Mouse (Mus musculus): ENCODE results near the gene Lcn8. TPM values are rescaled to one million over a fixed set of nuclear protein-coding genes. Genes with fewer than 3 reads are reported as not detected.
"Not testable (repeated sequence)": the region's sequence is repeated elsewhere in the genome, so short reads cannot be mapped to it uniquely, and the experiment has no call there.

Gene Lcn8
- polyA plus RNA-seq, 2 experiments from 2014 or later = not detected

GRCm38 (mm10) chr2:25666516-25666915 is 13.6 kb downstream of the Lcn8 start:
- ATAC-seq = peak; percentile 93

DNA sequence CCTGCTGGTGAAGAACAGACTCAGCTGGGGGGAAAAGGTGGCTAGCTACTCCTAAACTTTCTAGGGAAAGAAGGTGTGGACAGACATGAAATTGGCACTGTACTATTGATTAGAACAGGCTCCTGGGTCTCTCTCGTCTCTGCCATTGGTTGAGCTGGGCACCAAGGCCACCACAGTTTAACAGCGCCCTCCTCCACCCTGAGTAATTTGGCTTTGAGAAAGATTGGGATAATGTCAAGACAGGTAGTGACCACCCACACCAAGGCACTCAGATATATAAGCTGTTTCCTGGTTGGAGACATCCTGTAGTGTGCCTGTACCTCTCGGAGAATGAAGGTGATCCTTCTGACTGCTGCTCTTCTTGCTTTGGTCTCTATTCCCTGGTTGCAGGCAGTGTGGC is 23.6 kb downstream of the Lcn8 start, which contains the start of gene Lcn6:
Lcn6 (plus strand) TSS at position 301 of the 400 bp plus-strand sequence.
- no peak for ATAC-seq

GRCm38 (mm10) chr2:25679559-25679958 is 26.6 kb downstream of the Lcn8 start:
- ATAC-seq = no peak

- ATAC-seq = no peak
Observed at GRCm38 (mm10) chr2:25682426-25682825, 29.5 kb downstream of the Lcn8 start, which contains the start of gene Lcn10. TSS of gene Lcn10 (plus strand) at chr2:25682726.

DNA sequence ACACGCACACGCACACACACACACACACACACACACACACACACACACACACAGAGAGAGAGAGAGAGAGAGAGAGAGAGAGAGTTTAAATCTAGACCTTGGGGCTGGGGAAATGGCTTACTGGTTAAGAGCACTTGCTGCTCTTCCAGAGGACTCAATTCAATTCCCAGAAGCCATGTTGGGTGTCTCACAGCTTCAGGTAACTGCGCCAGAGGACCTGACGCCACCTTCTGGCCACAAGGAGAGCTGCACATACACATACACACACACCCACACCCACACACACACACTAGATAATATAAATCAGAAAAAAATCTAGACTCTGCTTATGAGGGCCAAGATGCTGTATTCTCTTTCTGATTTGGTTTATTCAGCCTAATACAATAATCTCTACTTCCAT is 34.0 kb downstream of the Lcn8 start:
- ATAC-seq = no peak

- ATAC-seq = peak; percentile 65
Observed at GRCm38 (mm10) chr2:25694605-25695004, 41.7 kb downstream of the Lcn8 start.

GRCm38 (mm10) chr2:25696951-25697350 is 44.0 kb downstream of the Lcn8 start:
- ATAC-seq = peak; percentile 29

DNA sequence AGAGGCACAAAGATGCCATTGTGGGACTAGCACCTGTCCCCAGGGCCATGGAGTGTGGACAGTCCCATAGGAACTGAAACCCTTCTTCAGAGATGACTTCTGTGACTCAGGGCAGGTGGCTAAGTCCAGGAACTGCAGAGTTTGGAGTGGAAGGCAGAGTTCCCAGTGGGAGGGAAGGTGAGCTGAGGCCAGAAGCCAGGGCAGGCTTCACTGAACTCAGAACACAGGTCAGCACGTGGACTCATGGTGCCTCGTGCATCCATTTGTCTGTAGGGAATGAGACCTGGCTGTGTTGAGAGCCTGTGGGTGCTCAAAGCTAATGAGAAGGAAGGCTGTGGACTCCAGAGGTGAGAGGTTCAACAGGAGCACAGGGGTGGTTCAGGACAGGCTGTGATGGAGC is 45.8 kb downstream of the Lcn8 start:
- ATAC-seq = no peak

- ATAC-seq = not testable (repeated sequence)
Observed at GRCm38 (mm10) chr2:25699743-25700142, 46.8 kb downstream of the Lcn8 start, which contains the start of gene Obp2a. TSS of gene Obp2a (plus strand) at chr2:25700043.

GRCm38 (mm10) chr2:25701001-25701400 is 48.1 kb downstream of the Lcn8 start:
- ATAC-seq = no peak

GRCm38 (mm10) chr2:25703706-25704105 is 50.8 kb downstream of the Lcn8 start:
- no peak for ATAC-seq

Other genes with a start within 250 kb of the Lcn8 start
- 10 to 100 TPM in 1 of 2 experiments, 1 to 10 TPM in 1; 4.0 to 11.7 TPM for gene Fut7, start 229.9 kb upstream of the Lcn8 start, polyA plus RNA-seq (2017; shearing (Covaris generic))
- 10 to 100 TPM; 31.9 to 45.3 TPM for gene Abca2, start 224.4 kb upstream of the Lcn8 start, polyA plus RNA-seq (2017; shearing (Covaris generic))
- 1 to 10 TPM; 1.2 to 2.2 TPM for gene Clic3, start 196.3 kb upstream of the Lcn8 start, polyA plus RNA-seq (2017; shearing (Covaris generic))
- 100 to 1,000 TPM in 1 of 2 experiments, 10 to 100 TPM in 1; 74.7 to 102 TPM for gene Paxx, start 192.0 kb upstream of the Lcn8 start, polyA plus RNA-seq (2017; shearing (Covaris generic))
- gene Ptgds, start 183.1 kb upstream of the Lcn8 start, polyA plus RNA-seq (2017; shearing (Covaris generic)) = not detected
- not detected for gene Lcn12, start 159.2 kb upstream of the Lcn8 start, polyA plus RNA-seq (2017; shearing (Covaris generic))
- 100 to 1,000 TPM in 1 of 2 experiments, 10 to 100 TPM in 1; 60.7 to 143 TPM for gene Fbxw5, start 152.4 kb upstream of the Lcn8 start, polyA plus RNA-seq (2017; shearing (Covaris generic))
- 1 to 10 TPM; 4.5 to 4.6 TPM for gene C8g, start 151.4 kb upstream of the Lcn8 start, polyA plus RNA-seq (2017; shearing (Covaris generic))
- 100 to 1,000 TPM in 1 of 2 experiments, 10 to 100 TPM in 1; 83.7 to 125 TPM for gene Traf2, start 106.2 kb upstream of the Lcn8 start, polyA plus RNA-seq (2017; shearing (Covaris generic))
- 100 to 1,000 TPM; 257 to 281 TPM for gene Edf1, start 95.3 kb upstream of the Lcn8 start, polyA plus RNA-seq (2017; shearing (Covaris generic))
- gene Mamdc4, start 78.3 kb upstream of the Lcn8 start, polyA plus RNA-seq (2017; shearing (Covaris generic)) = 1 to 10 TPM; 1.6 to 4.7 TPM
- 10 to 100 TPM; 53.9 to 66.8 TPM for gene Phpt1, start 77.9 kb upstream of the Lcn8 start, polyA plus RNA-seq (2017; shearing (Covaris generic))
- not detected for gene Ajm1, start 71.4 kb upstream of the Lcn8 start, polyA plus RNA-seq (2017; shearing (Covaris generic))
- gene Rabl6, start 44.6 kb upstream of the Lcn8 start, polyA plus RNA-seq (2017; shearing (Covaris generic)) = 10 to 100 TPM; 17.0 to 20.1 TPM
- not detected for gene Ccdc183, start 35.4 kb upstream of the Lcn8 start, polyA plus RNA-seq (2017; shearing (Covaris generic))
- gene Tmem141, start 31.1 kb upstream of the Lcn8 start, polyA plus RNA-seq (2017; shearing (Covaris generic)) = under 1 TPM in 1 of 2 experiments, not detected in 1; 0.94 TPM
- 1 to 10 TPM; 1.8 to 3.5 TPM for gene Fcna, start 25.1 kb upstream of the Lcn8 start, polyA plus RNA-seq (2017; shearing (Covaris generic))
- gene Lcn5, start 4.8 kb downstream of the Lcn8 start, polyA plus RNA-seq (2017; shearing (Covaris generic)) = not detected
- gene Lcn6, start 23.7 kb downstream of the Lcn8 start, polyA plus RNA-seq (2017; shearing (Covaris generic)) = not detected
- 1 to 10 TPM in 1 of 2 experiments, under 1 TPM in 1; 0.69 to 3.0 TPM for gene Lcn10, start 29.6 kb downstream of the Lcn8 start, polyA plus RNA-seq (2017; shearing (Covaris generic))
- not detected for gene Obp2a, start 46.9 kb downstream of the Lcn8 start, polyA plus RNA-seq (2017; shearing (Covaris generic))
- gene Bmyc, start 53.6 kb downstream of the Lcn8 start, polyA plus RNA-seq (2017; shearing (Covaris generic)) = 100 to 1,000 TPM; 100 to 127 TPM
- gene Obp2b, start 83.9 kb downstream of the Lcn8 start, polyA plus RNA-seq (2017; shearing (Covaris generic)) = not detected
- gene Lcn3, start 112.4 kb downstream of the Lcn8 start, polyA plus RNA-seq (2017; shearing (Covaris generic)) = not detected
- gene Lcn11, start 123.9 kb downstream of the Lcn8 start, polyA plus RNA-seq (2017; shearing (Covaris generic)) = not detected
- not detected for gene Gm13539, start 129.1 kb downstream of the Lcn8 start, polyA plus RNA-seq (2017; shearing (Covaris generic))
- not detected for gene Glt6d1, start 162.7 kb downstream of the Lcn8 start, polyA plus RNA-seq (2017; shearing (Covaris generic))
- not detected for gene Lcn9, start 170.0 kb downstream of the Lcn8 start, polyA plus RNA-seq (2017; shearing (Covaris generic))
- under 1 TPM in 1 of 2 experiments, not detected in 1; 0.58 TPM for gene Sohlh1, start 194.1 kb downstream of the Lcn8 start, polyA plus RNA-seq (2017; shearing (Covaris generic))
- under 1 TPM; 0.05 to 0.24 TPM for gene Kcnt1, start 210.6 kb downstream of the Lcn8 start, polyA plus RNA-seq (2017; shearing (Covaris generic))